Mouse (Mus musculus): ENCODE data around the gene Plekhh3. TPM values are rescaled to one million over a fixed set of nuclear protein-coding genes. Genes with fewer than 3 reads are reported as not detected.
A peak's percentile ranks its signal among the peaks of the same experiment; 100 is the strongest.

Gene Plekhh3
- polyA plus RNA-seq, 1 experiment from 2014 or later: 22.1 TPM

- Histone ChIP-seq H3K27ac (peak overlapping the region; percentile 89), H3K9ac (peak overlapping the region; percentile 74), H3K4me3 (peak overlapping the region; percentile 98), H3K36me3 (peaks cover 38% of the 10 kb centered on the region), H3K4me1 (peaks cover 24% of the 10 kb centered on the region), H3K9me3 (no peaks in the 10 kb centered on the region), H3K4me2 (peak overlapping the region; percentile 85), H3K27me3 (no peaks in the 10 kb centered on the region)
- no peak for ATAC-seq (ENCODE audit: insufficient number of reproducible peaks, low FRiP score, low TSS enrichment, low read depth)
- WGBS: 21% methylated on average over 19 of the region's 19 CpGs
Measured at GRCm38 (mm10) chr11:101120545-101121188, 50.5 kb downstream of the Plekhh3 start.

GRCm38 (mm10) chr11:101119761-101120544, 51.2 kb downstream of the Plekhh3 start, which contains the start of the genes Retreg3 and Tubg1:
Retreg3 (minus strand) TSS chr11:101119893.
Tubg1 (plus strand) TSS chr11:101119938.
- under 1% methylated on average over 61 of the region's 61 CpGs for WGBS
- no peaks in the 10 kb centered on the region for H3K9me3 ChIP-seq
- peak within 1 kb of the TSS; percentile 89 for H3K27ac ChIP-seq
- H3K4me2 ChIP-seq: peak within 1 kb of the TSS; percentile 85
- ATAC-seq (ENCODE audit: insufficient number of reproducible peaks, low FRiP score, low TSS enrichment, low read depth): peak; percentile 96
- peaks cover 31% of the 10 kb centered on the region for H3K36me3 ChIP-seq
- H3K4me1 ChIP-seq: peaks cover 24% of the 10 kb centered on the region
- peak within 1 kb of the TSS; percentile 93 for H3K9ac ChIP-seq
- H3K27me3 ChIP-seq: no peaks in the 10 kb centered on the region
- peak within 1 kb of the TSS; percentile 98 for H3K4me3 ChIP-seq

- H3K4me1 ChIP-seq: peaks cover 24% of the 10 kb centered on the region
- no peaks in the 10 kb centered on the region for H3K9me3 ChIP-seq
- H3K4me2 ChIP-seq: peak overlapping the region; percentile 79
- H3K36me3 ChIP-seq: peaks cover 26% of the 10 kb centered on the region
- H3K27ac ChIP-seq: peak overlapping the region; percentile 88
- peak; percentile 70 for ATAC-seq (ENCODE audit: insufficient number of reproducible peaks, low FRiP score, low TSS enrichment, low read depth)
- peak overlapping the region; percentile 93 for H3K9ac ChIP-seq
- under 1% methylated on average over 39 of the region's 39 CpGs for WGBS
- peak overlapping the region; percentile 98 for H3K4me3 ChIP-seq
- H3K27me3 ChIP-seq: no peaks in the 10 kb centered on the region
Measured at GRCm38 (mm10) chr11:101119131-101119760, 51.9 kb downstream of the Plekhh3 start.

GRCm38 (mm10) chr11:101118105-101118504, 53.0 kb downstream of the Plekhh3 start:
- H3K4me3 ChIP-seq: peak overlapping the region; percentile 98
- no peaks in the 10 kb centered on the region for H3K27me3 ChIP-seq
- H3K27ac ChIP-seq: 0 out of 2 replicates have a peak overlapping the region, but pooled peaks have one; percentile 2
- 46% methylated on average over 4 of the region's 4 CpGs for WGBS
- no peaks in the 10 kb centered on the region for H3K9me3 ChIP-seq
- peak overlapping the region; percentile 79 for H3K4me2 ChIP-seq
- H3K4me1 ChIP-seq: peaks cover 24% of the 10 kb centered on the region
- no peak for ATAC-seq (ENCODE audit: insufficient number of reproducible peaks, low FRiP score, low TSS enrichment, low read depth)
- peak overlapping the region; percentile 93 for H3K9ac ChIP-seq
- H3K36me3 ChIP-seq: peaks cover 20% of the 10 kb centered on the region

GRCm38 (mm10) chr11:101115564-101115963, 55.6 kb downstream of the Plekhh3 start:
- no peak overlapping the region for H3K9ac ChIP-seq
- no peak overlapping the region for H3K4me2 ChIP-seq
- peaks cover 20% of the 10 kb centered on the region for H3K4me1 ChIP-seq
- no peak overlapping the region for H3K27ac ChIP-seq
- peaks cover 10% of the 10 kb centered on the region; the same call in 1 of the 2 replicates for H3K36me3 ChIP-seq
- 54% methylated on average over 2 of the region's 2 CpGs for WGBS
- H3K9me3 ChIP-seq: no peaks in the 10 kb centered on the region
- no peak overlapping the region for H3K4me3 ChIP-seq
- no peaks in the 10 kb centered on the region for H3K27me3 ChIP-seq
- ATAC-seq (ENCODE audit: insufficient number of reproducible peaks, low FRiP score, low TSS enrichment, low read depth): no peak

Small RNA genes within 50 kb of the gene (microRNA-seq; reads per million reads assigned to microRNA genes)
- gene Gm27626: not detected

Other genes with a start within 250 kb of the Plekhh3 start
- 72.9 and 85.2 TPM in 2 replicates for gene Stat3, start 231.8 kb downstream of the Plekhh3 start, polyA plus RNA-seq (2015; fragmentation: Nextera tagmentation; extraction: Ambion mirVana)
- gene Cavin1, start 200.5 kb downstream of the Plekhh3 start, polyA plus RNA-seq (2015; fragmentation: Nextera tagmentation; extraction: Ambion mirVana): 368 and 413 TPM in 2 replicates
- gene Atp6v0a1, start 161.9 kb downstream of the Plekhh3 start, polyA plus RNA-seq (2015; fragmentation: Nextera tagmentation; extraction: Ambion mirVana): 39.5 and 43.6 TPM in 2 replicates
- gene Naglu, start 101.3 kb downstream of the Plekhh3 start, polyA plus RNA-seq (2015; fragmentation: Nextera tagmentation; extraction: Ambion mirVana): 12.7 and 16.4 TPM in 2 replicates
- 0.14 TPM in 1 of 2 replicates, not detected in the other for gene Hsd17b1, start 92.9 kb downstream of the Plekhh3 start, polyA plus RNA-seq (2015; fragmentation: Nextera tagmentation; extraction: Ambion mirVana)
- 40.3 TPM in 2 replicates for gene Coasy, start 88.8 kb downstream of the Plekhh3 start, polyA plus RNA-seq (2015; fragmentation: Nextera tagmentation; extraction: Ambion mirVana)
- 51.7 and 53.8 TPM in 2 replicates for gene Mlx, start 84.1 kb downstream of the Plekhh3 start, polyA plus RNA-seq (2015; fragmentation: Nextera tagmentation; extraction: Ambion mirVana)
- gene Psmc3ip, start 75.9 kb downstream of the Plekhh3 start, polyA plus RNA-seq (2015; fragmentation: Nextera tagmentation; extraction: Ambion mirVana): 27.4 and 28.0 TPM in 2 replicates
- 20.6 and 28.0 TPM in 2 replicates for gene Retreg3, start 51.5 kb downstream of the Plekhh3 start, polyA plus RNA-seq (2015; fragmentation: Nextera tagmentation; extraction: Ambion mirVana)
- 62.7 and 65.6 TPM in 2 replicates for gene Tubg1, start 51.4 kb downstream of the Plekhh3 start, polyA plus RNA-seq (2015; fragmentation: Nextera tagmentation; extraction: Ambion mirVana)
- 5.7 and 6.8 TPM in 2 replicates for gene Tubg2, start 15.4 kb downstream of the Plekhh3 start, polyA plus RNA-seq (2015; fragmentation: Nextera tagmentation; extraction: Ambion mirVana)
- gene Cntnap1, start 828 bp downstream of the Plekhh3 start, polyA plus RNA-seq (2015; fragmentation: Nextera tagmentation; extraction: Ambion mirVana): 1.2 and 1.4 TPM in 2 replicates
- gene Ccr10, start 4.1 kb upstream of the Plekhh3 start, polyA plus RNA-seq (2015; fragmentation: Nextera tagmentation; extraction: Ambion mirVana): 0.14 and 0.36 TPM in 2 replicates
- gene Ezh1, start 55.1 kb upstream of the Plekhh3 start, polyA plus RNA-seq (2015; fragmentation: Nextera tagmentation; extraction: Ambion mirVana): 15.6 and 17.6 TPM in 2 replicates
- 99.6 and 110 TPM in 2 replicates for gene Ramp2, start 74.7 kb upstream of the Plekhh3 start, polyA plus RNA-seq (2015; fragmentation: Nextera tagmentation; extraction: Ambion mirVana)
- 112 and 120 TPM in 2 replicates for gene Vps25, start 82.4 kb upstream of the Plekhh3 start, polyA plus RNA-seq (2015; fragmentation: Nextera tagmentation; extraction: Ambion mirVana)
- 7.9 and 9.9 TPM in 2 replicates for gene Wnk4, start 89.2 kb upstream of the Plekhh3 start, polyA plus RNA-seq (2015; fragmentation: Nextera tagmentation; extraction: Ambion mirVana)
- gene Cntd1, start 107.7 kb upstream of the Plekhh3 start, polyA plus RNA-seq (2015; fragmentation: Nextera tagmentation; extraction: Ambion mirVana): 0.70 and 1.3 TPM in 2 replicates
- 148 and 154 TPM in 2 replicates for gene Coa3, start 107.8 kb upstream of the Plekhh3 start, polyA plus RNA-seq (2015; fragmentation: Nextera tagmentation; extraction: Ambion mirVana)
- gene Becn1, start 130.9 kb upstream of the Plekhh3 start, polyA plus RNA-seq (2015; fragmentation: Nextera tagmentation; extraction: Ambion mirVana): 128 and 137 TPM in 2 replicates
- 116 and 125 TPM in 2 replicates for gene Psme3, start 144.9 kb upstream of the Plekhh3 start, polyA plus RNA-seq (2015; fragmentation: Nextera tagmentation; extraction: Ambion mirVana)
- gene Aoc2, start 153.7 kb upstream of the Plekhh3 start, polyA plus RNA-seq (2015; fragmentation: Nextera tagmentation; extraction: Ambion mirVana): 1.0 and 1.2 TPM in 2 replicates
- gene Aoc3, start 159.3 kb upstream of the Plekhh3 start, polyA plus RNA-seq (2015; fragmentation: Nextera tagmentation; extraction: Ambion mirVana): 0.90 and 1.5 TPM in 2 replicates
- gene G6pc, start 196.2 kb upstream of the Plekhh3 start, polyA plus RNA-seq (2015; fragmentation: Nextera tagmentation; extraction: Ambion mirVana): not detected in 2 replicates
- 52.6 and 57.2 TPM in 2 replicates for gene Aarsd1, start 246.3 kb upstream of the Plekhh3 start, polyA plus RNA-seq (2015; fragmentation: Nextera tagmentation; extraction: Ambion mirVana)